Mouse (Mus musculus): ENCODE measurements around the gene Ms4a14. TPM values are rescaled to one million over a fixed set of nuclear protein-coding genes. Genes with fewer than 3 reads are reported as not detected.

The Ms4a14 gene
- polyA plus RNA-seq (2015; fragmentation: Nextera tagmentation; extraction: Ambion mirVana): not detected in 2 replicates

GRCm38 (mm10) chr19:11314354-11314753, at the start of gene Ms4a14:
Ms4a14 (minus strand) TSS chr19:11314454.
- Histone ChIP-seq H3K27me3 (no peaks in the 10 kb centered on the region), H3K4me3 (no peak within 1 kb of the TSS), H3K9ac (no peak within 1 kb of the TSS), H3K27ac (no peak within 1 kb of the TSS), H3K9me3 (peaks cover 3% of the 10 kb centered on the region; the same call in 1 of the 2 replicates), H3K4me2 (no peak within 1 kb of the TSS), H3K36me3 (no peaks in the 10 kb centered on the region), H3K4me1 (no peaks in the 10 kb centered on the region)
- ATAC-seq (ENCODE audit: insufficient number of reproducible peaks, insufficient read depth, low FRiP score, low TSS enrichment, low read depth): no peak
- WGBS: 71% methylated on average over 1 of the region's 1 CpGs

- no peak for ATAC-seq (ENCODE audit: insufficient number of reproducible peaks, insufficient read depth, low FRiP score, low TSS enrichment, low read depth)
- H3K9ac ChIP-seq: no peak overlapping the region
These were observed 47.7 kb upstream of the Ms4a14 start for GRCm38 (mm10) chr19:11362002-11362401.

GRCm38 (mm10) chr19:11360106-11360505, 45.9 kb upstream of the Ms4a14 start:
- Histone ChIP-seq H3K4me1 (no peaks in the 10 kb centered on the region), H3K4me2 (no peak overlapping the region), H3K9me3 (no peaks in the 10 kb centered on the region), H3K36me3 (no peaks in the 10 kb centered on the region), H3K27ac (no peak overlapping the region), H3K27me3 (no peaks in the 10 kb centered on the region), H3K9ac (no peak overlapping the region), H3K4me3 (no peak overlapping the region)
- 49% methylated on average over 3 of the region's 3 CpGs for WGBS
- ATAC-seq (ENCODE audit: insufficient number of reproducible peaks, insufficient read depth, low FRiP score, low TSS enrichment, low read depth): no peak

More at GRCm38 (mm10) chr19:11362002-11362401, 47.7 kb upstream of the Ms4a14 start:
- Histone ChIP-seq H3K27me3 (no peaks in the 10 kb centered on the region), H3K9me3 (no peaks in the 10 kb centered on the region), H3K27ac (no peak overlapping the region), H3K4me1 (no peaks in the 10 kb centered on the region), H3K4me3 (no peak overlapping the region), H3K4me2 (no peak overlapping the region), H3K36me3 (no peaks in the 10 kb centered on the region)

GRCm38 (mm10) chr19:11355730-11356129, 41.5 kb upstream of the Ms4a14 start:
- H3K4me1 ChIP-seq: no peaks in the 10 kb centered on the region
- H3K27me3 ChIP-seq: no peaks in the 10 kb centered on the region
- no peak overlapping the region for H3K4me3 ChIP-seq
- H3K4me2 ChIP-seq: no peak overlapping the region
- WGBS: 70% methylated on average over 7 of the region's 7 CpGs
- H3K9me3 ChIP-seq: no peaks in the 10 kb centered on the region
- no peak overlapping the region for H3K9ac ChIP-seq
- no peak overlapping the region for H3K27ac ChIP-seq
- no peaks in the 10 kb centered on the region for H3K36me3 ChIP-seq
- no peak for ATAC-seq (ENCODE audit: insufficient number of reproducible peaks, insufficient read depth, low FRiP score, low TSS enrichment, low read depth)

GRCm38 (mm10) chr19:11351878-11352277, 37.6 kb upstream of the Ms4a14 start:
- H3K27ac ChIP-seq: no peak overlapping the region
- no peaks in the 10 kb centered on the region for H3K9me3 ChIP-seq
- no peak overlapping the region for H3K9ac ChIP-seq
- no peaks in the 10 kb centered on the region for H3K4me1 ChIP-seq
- ATAC-seq (ENCODE audit: insufficient number of reproducible peaks, insufficient read depth, low FRiP score, low TSS enrichment, low read depth): no peak
- H3K4me3 ChIP-seq: no peak overlapping the region
- no peak overlapping the region for H3K4me2 ChIP-seq
- H3K36me3 ChIP-seq: no peaks in the 10 kb centered on the region
- WGBS: 44% methylated on average over 3 of the region's 3 CpGs
- no peaks in the 10 kb centered on the region for H3K27me3 ChIP-seq

- Histone ChIP-seq H3K4me3 (no peak overlapping the region), H3K36me3 (no peaks in the 10 kb centered on the region), H3K4me1 (no peaks in the 10 kb centered on the region), H3K4me2 (no peak overlapping the region), H3K27me3 (no peaks in the 10 kb centered on the region), H3K9me3 (no peaks in the 10 kb centered on the region), H3K27ac (no peak overlapping the region), H3K9ac (no peak overlapping the region)
- no peak for ATAC-seq (ENCODE audit: insufficient number of reproducible peaks, insufficient read depth, low FRiP score, low TSS enrichment, low read depth)
- 53% methylated on average over 7 of the region's 7 CpGs for WGBS
These were observed 35.6 kb upstream of the Ms4a14 start for GRCm38 (mm10) chr19:11349698-11350481.

GRCm38 (mm10) chr19:11343992-11344391, 29.7 kb upstream of the Ms4a14 start:
- Histone ChIP-seq H3K9ac (no peak overlapping the region), H3K36me3 (no peaks in the 10 kb centered on the region), H3K27me3 (no peaks in the 10 kb centered on the region), H3K27ac (no peak overlapping the region), H3K9me3 (no peaks in the 10 kb centered on the region), H3K4me1 (no peaks in the 10 kb centered on the region), H3K4me2 (no peak overlapping the region), H3K4me3 (no peak overlapping the region)
- no peak for ATAC-seq (ENCODE audit: insufficient number of reproducible peaks, insufficient read depth, low FRiP score, low TSS enrichment, low read depth)

GRCm38 (mm10) chr19:11343147-11343546, 28.9 kb upstream of the Ms4a14 start:
- H3K4me3 ChIP-seq: no peak overlapping the region
- ATAC-seq (ENCODE audit: insufficient number of reproducible peaks, insufficient read depth, low FRiP score, low TSS enrichment, low read depth): no peak
- no peaks in the 10 kb centered on the region for H3K4me1 ChIP-seq
- H3K27me3 ChIP-seq: no peaks in the 10 kb centered on the region
- no peaks in the 10 kb centered on the region for H3K9me3 ChIP-seq
- H3K27ac ChIP-seq: no peak overlapping the region
- H3K4me2 ChIP-seq: no peak overlapping the region
- H3K36me3 ChIP-seq: no peaks in the 10 kb centered on the region
- H3K9ac ChIP-seq: no peak overlapping the region

- no peaks in the 10 kb centered on the region for H3K9me3 ChIP-seq
- no peak within 1 kb of the TSS for H3K9ac ChIP-seq
- H3K36me3 ChIP-seq: no peaks in the 10 kb centered on the region
- no peak within 1 kb of the TSS for H3K4me3 ChIP-seq
- H3K27me3 ChIP-seq: no peaks in the 10 kb centered on the region
- WGBS: 86% methylated on average over 6 of the region's 6 CpGs
- no peak within 1 kb of the TSS for H3K4me2 ChIP-seq
- no peaks in the 10 kb centered on the region for H3K4me1 ChIP-seq
- no peak within 1 kb of the TSS for H3K27ac ChIP-seq
- ATAC-seq (ENCODE audit: insufficient number of reproducible peaks, insufficient read depth, low FRiP score, low TSS enrichment, low read depth): no peak
These were observed 21.7 kb upstream of the Ms4a14 start, which contains the start of gene Ms4a7 for GRCm38 (mm10) chr19:11335932-11336331. Ms4a7 (minus strand) TSS chr19:11336146.

- Histone ChIP-seq H3K9me3 (peaks cover 3% of the 10 kb centered on the region; the same call in 1 of the 2 replicates), H3K4me3 (no peak overlapping the region), H3K27me3 (no peaks in the 10 kb centered on the region), H3K4me2 (no peak overlapping the region), H3K9ac (no peak overlapping the region), H3K4me1 (no peaks in the 10 kb centered on the region), H3K27ac (no peak overlapping the region), H3K36me3 (no peaks in the 10 kb centered on the region)
- WGBS: 80% methylated on average over 1 of the region's 1 CpGs
- no peak for ATAC-seq (ENCODE audit: insufficient number of reproducible peaks, insufficient read depth, low FRiP score, low TSS enrichment, low read depth)
These were observed 6.9 kb upstream of the Ms4a14 start for GRCm38 (mm10) chr19:11321123-11321522.

- Histone ChIP-seq H3K4me3 (no peak overlapping the region), H3K4me2 (no peak overlapping the region), H3K36me3 (no peaks in the 10 kb centered on the region), H3K4me1 (no peaks in the 10 kb centered on the region), H3K9ac (no peak overlapping the region), H3K27ac (no peak overlapping the region), H3K27me3 (no peaks in the 10 kb centered on the region), H3K9me3 (peaks cover 3% of the 10 kb centered on the region; the same call in 1 of the 2 replicates)
- WGBS: 91% methylated on average over 4 of the region's 4 CpGs
- no peak for ATAC-seq (ENCODE audit: insufficient number of reproducible peaks, insufficient read depth, low FRiP score, low TSS enrichment, low read depth)
These were observed 2.5 kb upstream of the Ms4a14 start for GRCm38 (mm10) chr19:11316786-11317185.

GRCm38 (mm10) chr19:11308888-11309287, 5.4 kb downstream of the Ms4a14 start:
- Histone ChIP-seq H3K4me3 (no peak overlapping the region), H3K9me3 (no peaks in the 10 kb centered on the region), H3K4me2 (no peak overlapping the region), H3K9ac (no peak overlapping the region), H3K27ac (no peak overlapping the region), H3K36me3 (no peaks in the 10 kb centered on the region), H3K4me1 (no peaks in the 10 kb centered on the region), H3K27me3 (no peaks in the 10 kb centered on the region)
- no peak for ATAC-seq (ENCODE audit: insufficient number of reproducible peaks, insufficient read depth, low FRiP score, low TSS enrichment, low read depth)
